Mouse (Mus musculus) lung, embryonic 16.5 days (tissue): Measurements from ENCODE around the gene Gm20683. TPM values are rescaled to one million over a fixed set of nuclear protein-coding genes. Genes with fewer than 3 reads are reported as not detected.

Experiments
- ATAC-seq: fragments of 200-750 bp; cut with Nextera tagmentation; 2 replicates; pipeline ENCODE4 v1.8.0; 2017; ENCODE audit warnings: low read depth, mild to moderate bottlenecking, moderate library complexity
- H3K27ac ChIP-seq: fragments of 300-500 bp; sonication (generic); 2 replicates; pipeline ENCODE4 v1.5.1; 2014; ENCODE audit warnings: mild to moderate bottlenecking, control low read depth, low read length
- H3K27me3 ChIP-seq: fragments of 300-500 bp; sonication (generic); 2 replicates; pipeline ENCODE4 v1.6.1; 2014; ENCODE audit warnings: low read depth, low read length, mixed read lengths; ENCODE audit not compliant: control insufficient read depth, insufficient read depth
- H3K36me3 ChIP-seq: fragments of 300-500 bp; sonication (generic); 2 replicates; pipeline ENCODE4 v1.6.1; 2014; ENCODE audit warnings: low read length; ENCODE audit not compliant: control insufficient read depth, insufficient read depth
- H3K4me1 ChIP-seq: fragments of 300-500 bp; sonication (generic); replicated peaks from 2 replicates; pipeline ENCODE4 v1.6.1; 2014; ENCODE audit warnings: low read length, mixed read lengths; ENCODE audit not compliant: control insufficient read depth, insufficient read depth
- H3K4me2 ChIP-seq: fragments of 300-500 bp; sonication (generic); 2 replicates; pipeline ENCODE4 v1.6.1; 2014; ENCODE audit warnings: low read depth, low read length, control low read depth
- H3K4me3 ChIP-seq: fragments of 300-500 bp; sonication (generic); 2 replicates; pipeline ENCODE4 v1.5.1; 2014; ENCODE audit warnings: mild to moderate bottlenecking, low read length, control low read depth
- H3K9ac ChIP-seq: fragments of 300-500 bp; sonication (generic); 2 replicates; pipeline ENCODE4 v1.6.1; 2014; ENCODE audit warnings: low read length, control low read depth
- H3K9me3 ChIP-seq: fragments of 300-500 bp; sonication (generic); 2 replicates; pipeline ENCODE4 v1.6.1; 2016; ENCODE audit warnings: low read length; ENCODE audit not compliant: control insufficient read depth
- WGBS: fragments of 180-500 bp; shearing (Covaris S2); extraction: QIAGEN DNeasy Blood & Tissue Kit; methylation state at CpG from one replicate; pipeline ENCODE4 v1.1.7; 2014; 5-methylcytosine and 5-hydroxymethylcytosine counted together
- polyA plus RNA-seq: library from polyadenylated mRNA; unstranded; fragments of >200 nt; fragmentation: Nextera tagmentation; extraction: Ambion mirVana; gene quantifications from 2 replicates; pipeline ENCODE4 v1.2.1, GENCODE M21; 2015

Gene Gm20683
- polyA plus RNA-seq, 1 experiment from 2014 or later, result 1.9 TPM

DNA sequence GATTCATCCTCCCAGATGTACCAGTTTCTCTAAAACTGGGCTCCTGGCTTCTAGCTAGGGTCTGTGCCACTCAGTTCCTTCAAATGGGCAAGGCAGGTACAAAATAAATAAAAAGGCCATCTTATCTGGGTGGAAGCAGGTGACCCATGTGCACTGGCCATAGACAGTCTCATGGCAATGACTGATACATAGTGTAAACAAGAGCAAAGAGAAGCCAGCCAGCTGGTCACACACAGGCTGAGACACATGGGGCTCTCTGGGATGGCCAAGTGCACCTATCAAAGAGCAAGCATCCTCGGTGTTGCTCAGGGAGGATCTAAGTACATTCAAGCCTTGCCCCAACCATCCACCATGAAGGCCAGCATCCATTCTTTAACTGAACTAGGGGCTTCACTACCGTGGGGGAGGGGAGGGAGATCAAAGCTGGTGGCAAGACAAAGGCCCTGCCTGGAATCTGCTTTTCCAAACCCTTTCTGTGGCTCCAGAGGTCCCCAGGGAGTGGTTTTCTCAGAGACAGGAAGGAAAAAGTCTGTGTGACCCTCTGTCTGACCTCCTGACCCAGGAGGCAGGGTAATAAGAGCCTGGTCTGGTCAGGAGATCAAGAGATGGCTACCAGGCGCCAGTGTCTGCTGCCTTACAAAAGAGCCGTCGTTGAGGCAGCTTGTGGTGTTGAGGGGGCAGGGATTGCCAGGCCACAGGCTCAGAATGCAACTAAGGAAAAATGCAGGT lies 39.5 kb upstream of the Gm20683 start:
- peaks cover 12% of the 10 kb centered on the region; the same call in 1 of the 2 replicates for H3K36me3 ChIP-seq
- H3K27ac ChIP-seq, result no peak overlapping the region
- H3K27me3 ChIP-seq, result no peaks in the 10 kb centered on the region
- no peak overlapping the region for H3K4me3 ChIP-seq
- peak overlapping the region; percentile 4; the same call in 1 of the 2 replicates for H3K9ac ChIP-seq
- H3K4me2 ChIP-seq, result no peak overlapping the region
- no peaks in the 10 kb centered on the region for H3K9me3 ChIP-seq
- peaks cover 9% of the 10 kb centered on the region for H3K4me1 ChIP-seq
- 15% methylated on average over 5 of the region's 5 CpGs for WGBS
- no peak for ATAC-seq

DNA sequence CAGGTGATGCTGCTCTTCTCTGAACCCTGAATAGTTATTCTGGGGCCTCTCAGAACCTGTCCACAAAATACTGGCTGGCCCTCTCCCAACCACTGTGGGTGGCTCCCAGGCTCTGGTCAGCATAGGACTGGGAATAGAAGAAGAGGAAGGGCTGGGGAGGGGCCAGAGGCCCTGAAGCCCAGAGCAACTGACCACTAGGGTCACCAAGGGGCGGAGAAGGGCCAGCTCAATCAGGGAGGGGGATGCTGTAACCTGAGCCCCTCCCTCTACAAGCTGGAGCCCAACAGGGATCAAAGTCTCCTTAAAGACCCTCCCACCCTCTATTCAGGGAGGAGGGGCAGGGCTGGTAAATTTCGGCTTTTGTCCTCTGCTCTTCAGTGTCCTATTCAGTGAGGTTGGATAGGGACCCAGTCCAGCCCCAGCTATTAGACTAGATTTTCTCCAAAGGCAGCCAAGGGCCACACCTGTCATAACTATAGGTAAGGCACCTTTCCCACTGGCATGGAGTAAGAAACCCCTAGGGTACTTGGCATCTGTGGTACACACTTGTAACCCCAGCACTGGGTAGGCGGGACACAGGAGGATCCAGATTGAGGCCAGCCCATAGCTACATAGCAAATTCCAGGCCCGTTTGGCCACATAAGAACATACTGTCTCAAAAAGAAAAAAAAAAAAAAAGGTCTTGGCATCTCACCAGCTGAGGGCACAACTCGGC lies 38.8 kb upstream of the Gm20683 start, which contains the start of gene Wfikkn1:
Gene Wfikkn1 (minus strand): TSS at position 663 of the 715 bp plus-strand sequence.
- no peak within 1 kb of the TSS for H3K4me2 ChIP-seq
- no peak within 1 kb of the TSS for H3K4me3 ChIP-seq
- H3K9ac ChIP-seq, result peak within 1 kb of the TSS; percentile 4; the same call in 1 of the 2 replicates
- H3K9me3 ChIP-seq, result no peaks in the 10 kb centered on the region
- peaks cover 12% of the 10 kb centered on the region; the same call in 1 of the 2 replicates for H3K36me3 ChIP-seq
- 36% methylated on average over 5 of the region's 5 CpGs for WGBS
- ATAC-seq, result no peak
- H3K27ac ChIP-seq, result no peak within 1 kb of the TSS
- H3K4me1 ChIP-seq, result peaks cover 12% of the 10 kb centered on the region
- H3K27me3 ChIP-seq, result no peaks in the 10 kb centered on the region

DNA sequence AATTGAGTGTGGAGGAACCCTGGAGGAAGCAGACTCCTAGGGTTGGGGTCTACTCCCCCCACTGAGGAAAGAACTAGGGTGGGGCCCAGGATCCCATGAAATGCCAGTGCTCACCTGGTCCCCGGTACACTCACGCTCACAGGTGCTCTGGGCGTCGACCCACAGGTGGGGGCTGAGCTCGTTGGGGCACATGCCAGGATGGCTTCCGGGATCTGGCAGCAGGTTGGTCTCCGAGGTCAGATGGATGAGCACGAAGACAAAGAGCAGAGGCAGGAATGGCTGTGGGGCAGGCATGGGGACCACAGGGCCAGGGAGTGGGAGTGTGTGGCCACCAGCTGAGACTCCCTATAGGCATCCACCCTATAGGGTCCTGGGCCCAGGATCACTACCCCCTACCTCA lies 38.2 kb upstream of the Gm20683 start:
- Histone ChIP-seq H3K36me3 (peaks cover 9% of the 10 kb centered on the region; the same call in 1 of the 2 replicates), H3K9ac (no peak overlapping the region), H3K4me1 (peaks cover 12% of the 10 kb centered on the region), H3K4me2 (no peak overlapping the region), H3K9me3 (no peaks in the 10 kb centered on the region), H3K4me3 (no peak overlapping the region), H3K27me3 (no peaks in the 10 kb centered on the region), H3K27ac (no peak overlapping the region)
- WGBS, result 77% methylated on average over 8 of the region's 8 CpGs
- no peak for ATAC-seq

DNA sequence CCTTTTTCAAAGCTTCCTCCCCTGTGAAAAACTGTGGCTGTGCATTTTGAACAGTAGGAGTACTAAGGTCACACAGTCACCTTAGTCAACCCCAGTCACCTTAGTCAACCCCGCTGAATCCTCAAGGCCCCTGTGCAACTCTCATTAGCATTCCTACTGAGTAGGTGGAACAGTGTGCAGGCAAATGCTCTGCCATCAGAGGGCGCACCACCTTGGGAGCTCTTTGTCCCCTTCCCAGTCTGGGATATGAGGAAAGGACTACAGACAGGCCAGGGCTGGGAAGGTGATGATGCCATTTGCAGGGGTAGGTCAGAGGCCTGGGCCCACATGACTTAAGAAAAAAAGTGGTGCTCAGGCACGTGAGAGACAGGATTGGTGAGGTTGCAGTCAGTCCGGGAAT lies 37.7 kb upstream of the Gm20683 start:
- H3K4me3 ChIP-seq, result no peak overlapping the region
- peaks cover 9% of the 10 kb centered on the region; the same call in 1 of the 2 replicates for H3K36me3 ChIP-seq
- no peak overlapping the region for H3K27ac ChIP-seq
- no peaks in the 10 kb centered on the region for H3K27me3 ChIP-seq
- peaks cover 14% of the 10 kb centered on the region for H3K4me1 ChIP-seq
- H3K4me2 ChIP-seq, result no peak overlapping the region
- H3K9me3 ChIP-seq, result no peaks in the 10 kb centered on the region
- ATAC-seq, result no peak
- 53% methylated on average over 4 of the region's 4 CpGs for WGBS
- no peak overlapping the region for H3K9ac ChIP-seq

DNA sequence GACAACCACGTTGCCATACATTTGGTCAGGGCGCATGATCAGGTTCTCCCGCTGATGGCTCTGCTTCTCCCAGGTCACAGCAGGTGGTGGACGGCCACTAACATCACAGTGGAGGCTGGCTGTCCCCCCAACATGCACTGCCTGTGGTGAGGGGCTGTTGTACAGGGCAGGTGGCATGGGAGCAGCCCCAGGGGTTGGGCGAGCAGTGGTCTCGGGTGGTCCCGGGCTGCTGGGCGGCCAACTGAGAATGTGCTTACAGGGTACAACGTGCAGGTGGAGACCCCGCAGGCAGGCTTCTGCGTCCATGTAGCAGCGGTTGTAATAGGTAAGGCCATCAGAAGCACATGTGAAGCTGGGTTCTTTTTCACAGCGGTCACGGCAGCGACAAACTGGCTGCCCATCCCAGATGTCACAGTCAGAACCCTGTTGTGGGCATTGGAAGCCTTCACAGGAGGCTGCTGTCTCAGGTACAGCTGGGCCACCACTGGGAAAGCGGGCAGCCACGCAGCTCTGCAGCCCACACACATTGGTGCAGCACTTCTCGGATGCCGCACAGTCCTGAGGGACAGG lies 37.1 kb upstream of the Gm20683 start:
- no peaks in the 10 kb centered on the region for H3K27me3 ChIP-seq
- H3K9ac ChIP-seq, result no peak overlapping the region
- H3K36me3 ChIP-seq, result peaks cover 9% of the 10 kb centered on the region; the same call in 1 of the 2 replicates
- H3K4me1 ChIP-seq, result peaks cover 19% of the 10 kb centered on the region
- H3K27ac ChIP-seq, result no peak overlapping the region
- H3K9me3 ChIP-seq, result no peaks in the 10 kb centered on the region
- no peak for ATAC-seq
- no peak overlapping the region for H3K4me2 ChIP-seq
- 92% methylated on average over 19 of the region's 19 CpGs for WGBS
- H3K4me3 ChIP-seq, result no peak overlapping the region

DNA sequence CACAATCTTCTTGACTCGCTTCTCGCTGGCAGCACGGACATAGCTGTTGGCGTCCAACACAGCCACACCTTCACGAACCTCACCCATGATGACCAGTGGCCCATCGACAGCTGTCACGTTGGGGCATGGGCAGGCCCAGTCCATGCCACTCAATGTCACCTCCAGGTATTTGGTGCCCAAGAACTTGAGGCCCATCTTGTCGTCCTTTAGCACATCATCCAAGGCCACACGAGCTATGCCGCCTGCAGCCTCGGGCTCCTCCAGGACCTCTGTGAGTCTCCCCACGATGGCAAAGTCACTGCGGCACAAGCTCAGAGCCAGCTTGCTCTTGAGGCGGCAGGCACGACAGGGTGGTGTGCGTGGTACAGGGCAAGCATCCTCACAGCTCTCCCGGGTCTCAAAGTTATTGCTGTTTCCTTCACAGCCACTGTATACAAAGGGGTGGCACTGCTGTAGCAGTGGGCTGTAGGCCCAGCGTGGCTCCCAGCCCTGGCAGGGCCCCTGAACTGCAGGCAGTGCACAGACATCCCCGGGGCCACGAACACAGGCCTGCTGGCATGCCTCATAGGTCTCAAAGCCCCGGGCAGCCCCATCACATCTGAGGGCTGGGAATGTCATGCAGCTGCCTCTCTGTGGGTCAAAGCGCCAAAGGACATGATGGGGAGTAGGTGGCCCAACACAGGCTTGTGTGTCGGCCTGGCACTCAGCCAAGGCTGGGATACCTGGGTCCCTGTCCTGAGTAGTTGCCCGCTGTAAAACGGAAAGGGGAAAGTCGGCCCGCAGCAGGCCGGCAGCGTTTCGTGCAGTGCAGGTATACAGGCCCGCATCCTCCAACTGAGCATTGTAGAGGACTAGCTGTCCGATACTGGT lies 36.4 kb upstream of the Gm20683 start:
- Histone ChIP-seq H3K4me3 (no peak overlapping the region), H3K36me3 (peaks cover 9% of the 10 kb centered on the region; the same call in 1 of the 2 replicates), H3K4me2 (no peak overlapping the region), H3K27me3 (no peaks in the 10 kb centered on the region), H3K27ac (no peak overlapping the region), H3K4me1 (peaks cover 19% of the 10 kb centered on the region), H3K9ac (no peak overlapping the region), H3K9me3 (no peaks in the 10 kb centered on the region)
- ATAC-seq, result no peak
- 92% methylated on average over 32 of the region's 32 CpGs for WGBS

DNA sequence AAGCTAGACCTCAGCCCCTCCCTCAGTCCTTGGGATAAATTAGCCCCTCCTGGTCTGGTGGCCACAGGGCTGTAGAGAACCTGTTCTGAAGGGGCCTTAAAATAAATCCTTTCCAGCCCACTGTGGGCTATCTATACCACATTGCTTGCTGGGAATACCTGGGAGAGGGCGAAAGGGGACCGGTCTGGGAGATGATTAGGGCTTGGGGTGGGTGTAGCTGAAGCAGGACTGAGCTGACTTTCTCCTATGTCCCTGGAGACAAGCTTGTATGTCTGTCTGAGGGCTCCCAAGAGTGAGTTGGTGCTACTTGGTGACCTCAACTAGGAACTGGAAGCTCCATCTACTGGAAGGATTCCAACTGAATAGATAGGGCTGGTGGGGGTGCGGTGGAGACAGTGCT lies 35.5 kb upstream of the Gm20683 start:
- no peak for ATAC-seq
- H3K4me3 ChIP-seq, result no peak overlapping the region
- H3K27ac ChIP-seq, result no peak overlapping the region
- H3K4me2 ChIP-seq, result no peak overlapping the region
- no peaks in the 10 kb centered on the region for H3K27me3 ChIP-seq
- peaks cover 19% of the 10 kb centered on the region for H3K4me1 ChIP-seq
- no peaks in the 10 kb centered on the region for H3K9me3 ChIP-seq
- no peak overlapping the region for H3K9ac ChIP-seq
- H3K36me3 ChIP-seq, result peaks cover 2% of the 10 kb centered on the region; the same call in 1 of the 2 replicates
- 85% methylated on average over 3 of the region's 3 CpGs for WGBS

DNA sequence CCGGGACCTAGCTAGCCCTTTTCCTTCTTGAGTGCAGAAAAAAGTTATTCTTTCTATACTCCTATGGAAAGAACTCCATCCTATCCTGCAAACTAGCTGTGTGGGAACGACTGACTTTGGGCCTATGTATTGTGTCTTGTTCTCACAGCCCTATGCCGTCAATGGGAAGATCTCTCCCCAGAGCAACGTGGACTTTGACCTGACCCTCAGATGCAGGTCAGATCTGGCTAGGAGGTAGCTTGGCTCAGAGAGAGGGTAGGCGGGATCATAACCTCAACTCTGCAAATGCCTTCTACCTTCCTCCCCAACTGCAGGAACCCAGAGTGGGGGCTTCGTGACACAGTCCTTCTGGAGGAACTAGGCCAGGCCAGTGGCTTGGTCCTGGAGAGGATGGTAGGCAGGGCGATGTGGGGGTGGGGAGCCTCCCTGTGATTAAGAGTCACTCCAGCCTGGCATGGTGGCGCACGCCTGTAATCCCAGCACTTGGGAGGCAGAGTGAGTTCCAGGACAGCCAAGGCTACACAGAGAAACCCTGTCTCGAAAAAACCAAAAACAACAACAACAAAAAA lies 34.9 kb upstream of the Gm20683 start:
- no peak for ATAC-seq
- peak overlapping the region; percentile 91 for H3K4me2 ChIP-seq
- no peak overlapping the region for H3K27ac ChIP-seq
- peak overlapping the region; percentile 87 for H3K4me3 ChIP-seq
- peaks cover 19% of the 10 kb centered on the region for H3K4me1 ChIP-seq
- peak overlapping the region; percentile 85 for H3K9ac ChIP-seq
- no peaks in the 10 kb centered on the region for H3K27me3 ChIP-seq
- WGBS, result 56% methylated on average over 10 of the region's 10 CpGs
- H3K9me3 ChIP-seq, result no peaks in the 10 kb centered on the region
- H3K36me3 ChIP-seq, result peaks cover 2% of the 10 kb centered on the region; the same call in 1 of the 2 replicates
